Mouse (Mus musculus) cerebellum, adult 2 months (tissue): Measurements from ENCODE around the gene 2810408A11Rik. TPM values are rescaled to one million over a fixed set of nuclear protein-coding genes. Genes with fewer than 3 reads are reported as not detected.

Experiments used
- DNase-seq, 2 experiments: peaks; one replicate each; pipeline ENCODE4 v3.0.0; 2021
- H3K27ac ChIP-seq: fragments of 200-500 bp; 2 replicates; pipeline ENCODE4 v1.5.1; 2012; ENCODE audit warnings: low read length, control low read depth, inconsistent platforms; ENCODE audit not compliant: insufficient read depth
- H3K27me3 ChIP-seq: fragments of 200-500 bp; 2 replicates; pipeline ENCODE4 v1.6.1; 2012; ENCODE audit warnings: inconsistent platforms, mild to moderate bottlenecking, low read length, moderate library complexity; ENCODE audit not compliant: control insufficient read depth, insufficient read depth
- H3K4me1 ChIP-seq: fragments of 200-500 bp; 2 replicates; pipeline ENCODE4 v1.6.1; 2011; ENCODE audit warnings: low read length; ENCODE audit not compliant: control insufficient read depth, insufficient read depth
- H3K4me3 ChIP-seq: fragments of 200-500 bp; replicated peaks from 2 replicates; pipeline ENCODE3; 2011; ENCODE audit warnings: mild to moderate bottlenecking, low read depth, low read length, control low read depth; ENCODE audit not compliant: insufficient read depth
- CTCF ChIP-seq: fragments of 200-500 bp; IDR thresholded peaks from 2 replicates; pipeline ENCODE4 v1.5.1; 2011; ENCODE audit warnings: low read depth, mild to moderate bottlenecking, control low read depth, low read length, moderate library complexity, borderline replicate concordance; ENCODE audit not compliant: insufficient read depth
- POLR2A ChIP-seq: fragments of 200-500 bp; IDR thresholded peaks from 2 replicates; pipeline ENCODE4 v1.6.1; 2011; ENCODE audit warnings: low read length, control low read depth, borderline replicate concordance; ENCODE audit not compliant: insufficient read depth
- WGBS: fragments of 180-500 bp; shearing (Covaris S2); methylation state at CpG from one replicate; pipeline ENCODE4 v1.1.7; 2018; 5-methylcytosine and 5-hydroxymethylcytosine counted together
- polyA plus RNA-seq: library from polyadenylated mRNA; depleted of rRNA; stranded (reverse); fragments of >200 nt; gene quantifications from 2 replicates; pipeline ENCODE4 v1.2.3, GENCODE M21; 2012

Gene 2810408A11Rik
- polyA plus RNA-seq, 1 experiment = 0.36 TPM

- H3K4me1 ChIP-seq = 0 out of 2 replicates have a peak, but pooled peaks cover 6% of the 10 kb centered on the region
- H3K27me3 ChIP-seq = no peaks in the 10 kb centered on the region
- 1% methylated on average over 39 of the region's 39 CpGs for WGBS
- H3K27ac ChIP-seq = 0 out of 2 replicates have a peak overlapping the region, but pooled peaks have one; percentile 31
- H3K4me3 ChIP-seq = peak overlapping the region; percentile 72
- TF ChIP-seq CTCF (no peak), POLR2A (no peak)
- DNase-seq = no peak
These were observed 1.2 kb upstream of the 2810408A11Rik start for GRCm38 (mm10) chr11:69901993-69902392.

- WGBS = under 1% methylated on average over 42 of the region's 42 CpGs
- Histone ChIP-seq H3K27ac (peak overlapping the region; percentile 65), H3K4me3 (peak overlapping the region; percentile 72), H3K4me1 (0 out of 2 replicates have a peak, but pooled peaks cover 6% of the 10 kb centered on the region), H3K27me3 (no peaks in the 10 kb centered on the region)
- TF ChIP-seq POLR2A = peak; percentile 44; the same call in 1 of the 2 replicates
- no peak for TF ChIP-seq CTCF
- peak; percentile 95 to 97 for DNase-seq
These were observed 639 bp upstream of the 2810408A11Rik start for GRCm38 (mm10) chr11:69901406-69901846.

GRCm38 (mm10) chr11:69899870-69900269 lies 917 bp downstream of the 2810408A11Rik start:
- Histone ChIP-seq H3K4me1 (0 out of 2 replicates have a peak, but pooled peaks cover 6% of the 10 kb centered on the region), H3K27ac (no peak overlapping the region), H3K27me3 (no peaks in the 10 kb centered on the region), H3K4me3 (no peak overlapping the region)
- TF ChIP-seq POLR2A (no peak), CTCF (no peak)
- no peak for DNase-seq
- 6% methylated on average over 4 of the region's 4 CpGs for WGBS

- Histone ChIP-seq H3K4me1 (no peaks in the 10 kb centered on the region), H3K27me3 (no peaks in the 10 kb centered on the region), H3K27ac (no peak within 1 kb of the TSS), H3K4me3 (no peak within 1 kb of the TSS)
- TF ChIP-seq POLR2A = no peak
- TF ChIP-seq CTCF = no peak
- 76% methylated on average over 4 of the region's 4 CpGs for WGBS
- DNase-seq = no peak
These were observed 5.5 kb downstream of the 2810408A11Rik start, which contains the start of gene Acap1 for GRCm38 (mm10) chr11:69895291-69895690. Gene Acap1, minus strand, starts transcription at chr11:69895539.

- Histone ChIP-seq H3K27me3 (no peaks in the 10 kb centered on the region), H3K4me3 (no peak overlapping the region), H3K27ac (no peak overlapping the region), H3K4me1 (no peaks in the 10 kb centered on the region)
- no peak for DNase-seq
- TF ChIP-seq CTCF (no peak), POLR2A (no peak)
- 90% methylated on average over 5 of the region's 5 CpGs for WGBS
These were observed 6.1 kb downstream of the 2810408A11Rik start for GRCm38 (mm10) chr11:69894671-69895070.

GRCm38 (mm10) chr11:69891482-69891881 lies 9.3 kb downstream of the 2810408A11Rik start:
- Histone ChIP-seq H3K27me3 (no peaks in the 10 kb centered on the region), H3K4me1 (no peaks in the 10 kb centered on the region), H3K27ac (no peak overlapping the region), H3K4me3 (no peak overlapping the region)
- DNase-seq = no peak
- TF ChIP-seq CTCF (no peak), POLR2A (no peak)
- WGBS = 36% methylated on average over 4 of the region's 4 CpGs

GRCm38 (mm10) chr11:69886907-69887635 lies 13.7 kb downstream of the 2810408A11Rik start:
- WGBS = 71% methylated on average over 8 of the region's 8 CpGs
- no peak for TF ChIP-seq CTCF
- TF ChIP-seq POLR2A = no peak
- no peaks in the 10 kb centered on the region for H3K4me1 ChIP-seq

GRCm38 (mm10) chr11:69884663-69885062 lies 16.1 kb downstream of the 2810408A11Rik start:
- Histone ChIP-seq H3K4me3 (no peak overlapping the region), H3K27me3 (no peaks in the 10 kb centered on the region), H3K4me1 (no peaks in the 10 kb centered on the region), H3K27ac (no peak overlapping the region)
- WGBS = 81% methylated on average over 8 of the region's 8 CpGs
- TF ChIP-seq CTCF = no peak
- TF ChIP-seq POLR2A = no peak
- no peak for DNase-seq

More at GRCm38 (mm10) chr11:69886907-69887635, 13.7 kb downstream of the 2810408A11Rik start:
- Histone ChIP-seq H3K4me3 (no peak overlapping the region), H3K27me3 (no peaks in the 10 kb centered on the region), H3K27ac (no peak overlapping the region)
- no peak for DNase-seq
